Mouse (Mus musculus): ENCODE measurements around the gene Sct. TPM values are rescaled to one million over a fixed set of nuclear protein-coding genes. Genes with fewer than 3 reads are reported as not detected.
A peak's percentile ranks its signal among the peaks of the same experiment; 100 is the strongest.

Gene Sct
- total RNA-seq (2021) = 10 to 100 TPM in 1 of 2 experiments, 1 to 10 TPM in 1; 9.0 to 12.9 TPM
- long read RNA-seq, experiment 1, transcript Sct-204 (4 exons, 506 nt) = major isoform, 6 of 10 reads
- long read RNA-seq, experiment 1, partial matches to known transcripts = 0 of 10 reads
- long read RNA-seq, experiment 1, other reads (novel, unspliced or antisense) = 0 of 10 reads
- long read RNA-seq, experiment 2, transcript Sct-202 (4 exons, 507 nt) = major isoform, 8 of 12 reads
- long read RNA-seq, experiment 2, partial matches to known transcripts = 0 of 12 reads
- long read RNA-seq, experiment 2, other reads (novel, unspliced or antisense) = 0 of 12 reads

GRCm38 (mm10) chr7:141278766-141279590 is at the start of gene Sct:
TSS of gene Sct (minus strand) at chr7:141279133.
- DNase-seq (ENCODE audit: low spot score in 2 of 2) = no peak

GRCm38 (mm10) chr7:141328373-141328990 is 49.5 kb upstream of the Sct start:
- DNase-seq (ENCODE audit: low spot score in 2 of 2) = no peak

GRCm38 (mm10) chr7:141327469-141328372 is 48.8 kb upstream of the Sct start, which contains the start of the genes Deaf1 and Tmem80:
TSS of gene Deaf1 (minus strand) at chr7:141327690.
TSS of gene Tmem80 (plus strand) at chr7:141327739.
- peak; percentile 98 to 99 for DNase-seq (ENCODE audit: low spot score in 2 of 2)

GRCm38 (mm10) chr7:141326546-141327446 is 47.9 kb upstream of the Sct start:
- DNase-seq (ENCODE audit: low spot score in 2 of 2) = no peak

GRCm38 (mm10) chr7:141324686-141325085 is 45.8 kb upstream of the Sct start:
- no peak for DNase-seq (ENCODE audit: low spot score in 2 of 2)

- no peak for DNase-seq (ENCODE audit: low spot score in 2 of 2)
These were observed 40.5 kb upstream of the Sct start for GRCm38 (mm10) chr7:141319446-141319845.

- no peak for DNase-seq (ENCODE audit: low spot score in 2 of 2)
These were observed 38.7 kb upstream of the Sct start for GRCm38 (mm10) chr7:141317619-141318132.

GRCm38 (mm10) chr7:141315974-141316373 is 37.0 kb upstream of the Sct start:
- no peak for DNase-seq (ENCODE audit: low spot score in 2 of 2)

- no peak for DNase-seq (ENCODE audit: low spot score in 2 of 2)
These were observed 36.1 kb upstream of the Sct start for GRCm38 (mm10) chr7:141315076-141315475.

- DNase-seq (ENCODE audit: low spot score in 2 of 2) = no peak
These were observed 35.5 kb upstream of the Sct start for GRCm38 (mm10) chr7:141314416-141314815.

- DNase-seq (ENCODE audit: low spot score in 2 of 2) = no peak
These were observed 25.6 kb upstream of the Sct start for GRCm38 (mm10) chr7:141304537-141304936.

GRCm38 (mm10) chr7:141302702-141303268 is 23.9 kb upstream of the Sct start:
- no peak for DNase-seq (ENCODE audit: low spot score in 2 of 2)

GRCm38 (mm10) chr7:141301386-141301785 is 22.5 kb upstream of the Sct start:
- DNase-seq (ENCODE audit: low spot score in 2 of 2) = no peak

- no peak for DNase-seq (ENCODE audit: low spot score in 2 of 2)
These were observed 20.2 kb upstream of the Sct start for GRCm38 (mm10) chr7:141299175-141299574.

GRCm38 (mm10) chr7:141297926-141298650 is 19.2 kb upstream of the Sct start:
- DNase-seq (ENCODE audit: low spot score in 2 of 2) = no peak

GRCm38 (mm10) chr7:141294479-141294878 is 15.5 kb upstream of the Sct start:
- no peak for DNase-seq (ENCODE audit: low spot score in 2 of 2)

- DNase-seq (ENCODE audit: low spot score in 2 of 2) = no peak
These were observed 15.0 kb upstream of the Sct start for GRCm38 (mm10) chr7:141293852-141294471.

All from adrenal gland, postnatal 4 days (tissue).